Comparison of ENCODE assay signal across 8 mouse cellular contexts in genomic region chr2:73892464-73893296, GRCm38 (mm10). TPM values are rescaled to one million over a fixed set of nuclear protein-coding genes. Genes with fewer than 3 reads are reported as not detected.
DNase-seq lines count a peak whose midpoint lies in the region; ATAC-seq lines count a peak whose summit lies in the region.

Gene Atf2, minus strand, starts transcription at chr2:73892639.

- H3K4me1 ChIP-seq in intestine, embryonic 14.5 days (replicated peaks; ENCODE audit: control insufficient read depth, insufficient read depth, low read length): no peaks in the 10 kb centered on the region

- peak within 1 kb of the TSS; percentile 88 for H3K27ac ChIP-seq in intestine, embryonic 14.5 days (ENCODE audit: low read depth)

- H3K9ac ChIP-seq in intestine, embryonic 14.5 days (ENCODE audit: low read length): peak within 1 kb of the TSS; percentile 94

- intact Hi-C loops in left cerebral cortex, postnatal 14 days (cut with DNase I): loop anchor here (10.0 kb wide), 1 partner anchor 318 kb away; no protein-coding TSS in a partner anchor

- peak within 1 kb of the TSS; percentile 97 for H3K4me3 ChIP-seq in intestine, embryonic 14.5 days (ENCODE audit: low read depth, low read length)

- peak within 1 kb of the TSS; percentile 64 for H3K4me2 ChIP-seq in intestine, embryonic 14.5 days (ENCODE audit: low read length)

- no peaks in the 10 kb centered on the region for H3K9me3 ChIP-seq in intestine, embryonic 14.5 days (ENCODE audit: control insufficient read depth, low read length)

- peak; percentile 93 to 94 for DNase-seq in adrenal gland, adult 18-20 months (ENCODE audit: low spot score in 2 of 2)
- DNase-seq in embryo, embryonic 11 days: peak; percentile 100
- DNase-seq in gastrocnemius, postnatal 25 days: peak; percentile 98
- DNase-seq in intestine, embryonic 14.5 days (ENCODE audit: low spot score): peak; percentile 97
- DNase-seq in left cerebral cortex, postnatal 14 days (ENCODE audit: low spot score in 2 of 2): peak; percentile 99
- DNase-seq in mesoderm, embryonic 11.5 days (ENCODE audit: low read depth, low spot score): peak; percentile 100
- DNase-seq in right cerebral cortex, postnatal 36 days (ENCODE audit: low spot score in 2 of 2): peak; percentile 99 to 100
- peak; percentile 100 for DNase-seq in yolk sac, embryonic 10.5 days (ENCODE audit: low spot score)

- H3K36me3 ChIP-seq in intestine, embryonic 14.5 days (ENCODE audit: control insufficient read depth, insufficient read depth, low read length): no peaks in the 10 kb centered on the region

- no peaks in the 10 kb centered on the region for H3K27me3 ChIP-seq in intestine, embryonic 14.5 days (replicated peaks; ENCODE audit: control insufficient read depth, insufficient read depth, low read length)

- peak; percentile 95 for ATAC-seq in intestine, embryonic 14.5 days (replicated peaks; ENCODE audit: low FRiP score, low TSS enrichment, low read depth)

- WGBS in intestine, embryonic 14.5 days: under 1% methylated on average over 60 of the region's 63 CpGs

RNA-seq across cellular contexts. Expression of gene Atf2, which starts in this region (rescaled TPM):
- 10 to 100 TPM; 73.4 to 74.3 TPM for total RNA-seq in adrenal gland, adult 18-20 months (2021)
- 10 to 100 TPM; 17.6 to 19.9 TPM for total RNA-seq in gastrocnemius, postnatal 25 days (2021)
- polyA plus RNA-seq in intestine, embryonic 14.5 days (2014; fragmentation: Nextera tagmentation; extraction: Ambion mirVana): 69.4 and 74.7 TPM in 2 replicates
- 100 to 1,000 TPM; 147 to 152 TPM for total RNA-seq in left cerebral cortex, postnatal 14 days (2021)

Comparison
In these comparisons a context has a peak if more than half of its experiments do, and no peak if none do; other contexts are left out.
1. Peak in every context shown above with its lines: DNase-seq, ATAC-seq, H3K4me3 ChIP-seq and H3K27ac ChIP-seq.